Mouse (Mus musculus): ENCODE results near the gene Ampd3. TPM values are rescaled to one million over a fixed set of nuclear protein-coding genes. Genes with fewer than 3 reads are reported as not detected.
A peak's percentile ranks its signal among the peaks of the same experiment; 100 is the strongest.

The Ampd3 gene
- total RNA-seq, 2 experiments from 2014 or later: 50.7 to 57.6 TPM

- no peak for ATAC-seq (replicated peaks; ENCODE audit: low FRiP score, poor library complexity, severe bottlenecking)
Observed at GRCm38 (mm10) chr7:110794722-110795121, 26.7 kb downstream of the Ampd3 start.

GRCm38 (mm10) chr7:110796367-110797051, 28.5 kb downstream of the Ampd3 start:
- no peak for ATAC-seq (replicated peaks; ENCODE audit: low FRiP score, poor library complexity, severe bottlenecking)

- ATAC-seq (replicated peaks; ENCODE audit: low FRiP score, poor library complexity, severe bottlenecking): no peak
Observed at GRCm38 (mm10) chr7:110797722-110798409, 29.9 kb downstream of the Ampd3 start.

GRCm38 (mm10) chr7:110801028-110801427, 33.0 kb downstream of the Ampd3 start:
- ATAC-seq (replicated peaks; ENCODE audit: low FRiP score, poor library complexity, severe bottlenecking): peak; percentile 73

DNA sequence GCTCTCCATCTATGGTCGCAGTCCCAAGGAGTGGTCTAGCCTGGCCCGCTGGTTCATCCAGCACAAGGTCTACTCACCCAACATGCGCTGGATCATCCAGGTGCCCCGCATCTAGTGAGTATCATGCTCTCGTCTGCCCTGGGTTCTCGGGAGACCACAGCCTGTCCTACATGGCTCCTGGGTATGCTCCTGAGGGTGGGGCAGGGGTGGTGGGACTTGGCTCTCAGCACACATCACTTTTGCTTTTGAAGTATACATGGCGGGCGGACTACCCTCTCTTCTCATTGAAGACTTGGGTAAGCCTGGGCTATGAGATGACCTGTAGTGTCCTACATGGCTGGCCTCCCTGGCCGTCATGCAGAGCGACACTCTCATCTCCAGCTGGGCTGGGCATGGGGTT, 35.1 kb downstream of the Ampd3 start:
- ATAC-seq (replicated peaks; ENCODE audit: low FRiP score, poor library complexity, severe bottlenecking): no peak

DNA sequence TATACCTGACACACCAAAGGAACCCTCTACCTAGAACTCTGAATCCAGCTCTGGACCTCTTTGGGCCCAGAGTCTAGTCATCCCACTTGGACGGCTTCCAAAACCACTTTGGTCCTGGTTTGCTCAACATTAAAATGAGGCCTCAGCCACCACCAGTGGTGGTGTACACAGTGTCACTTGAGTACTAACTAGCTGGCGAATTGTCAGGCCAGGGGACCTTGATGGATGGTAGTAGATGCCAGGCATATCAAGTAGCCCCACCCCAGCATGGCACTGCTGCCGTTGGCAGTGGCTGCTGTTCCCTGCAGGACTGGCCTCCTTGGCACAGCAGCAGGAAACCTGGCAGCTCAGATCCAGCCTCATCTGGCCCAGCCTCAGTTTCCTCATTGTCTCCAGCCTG, 36.3 kb downstream of the Ampd3 start:
- ATAC-seq (replicated peaks; ENCODE audit: low FRiP score, poor library complexity, severe bottlenecking): no peak

DNA sequence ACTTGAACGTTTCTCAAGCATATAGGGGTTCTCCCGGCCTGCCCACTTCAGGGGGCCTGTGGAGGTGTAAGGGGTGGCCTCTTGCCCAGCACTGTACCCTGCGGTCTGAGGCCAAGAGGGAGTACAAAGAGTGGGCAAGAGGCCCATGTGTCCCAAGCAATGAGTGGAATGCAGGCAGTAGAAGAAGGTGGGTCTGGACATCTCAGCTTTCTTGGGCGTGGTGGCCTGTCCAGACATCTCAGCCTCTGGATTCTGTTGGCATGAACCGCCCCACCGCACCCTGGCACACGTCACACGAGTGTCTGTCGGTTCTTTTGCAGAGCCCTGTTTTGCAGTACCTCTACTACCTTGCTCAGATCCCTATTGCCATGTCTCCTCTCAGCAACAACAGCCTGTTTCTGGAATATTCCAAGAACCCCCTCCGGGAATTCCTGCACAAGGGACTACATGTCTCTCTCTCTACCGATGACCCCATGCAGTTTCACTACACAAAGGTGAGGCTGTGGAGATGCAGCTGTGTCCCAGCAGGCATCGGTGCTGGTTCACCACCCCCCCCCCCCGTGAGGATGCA, 39.5 kb downstream of the Ampd3 start:
- no peak for ATAC-seq (replicated peaks; ENCODE audit: low FRiP score, poor library complexity, severe bottlenecking)

GRCm38 (mm10) chr7:110808962-110809361, 41.0 kb downstream of the Ampd3 start:
- no peak for ATAC-seq (replicated peaks; ENCODE audit: low FRiP score, poor library complexity, severe bottlenecking)

GRCm38 (mm10) chr7:110809585-110810557, 41.9 kb downstream of the Ampd3 start:
- ATAC-seq (replicated peaks; ENCODE audit: low FRiP score, poor library complexity, severe bottlenecking): no peak

DNA sequence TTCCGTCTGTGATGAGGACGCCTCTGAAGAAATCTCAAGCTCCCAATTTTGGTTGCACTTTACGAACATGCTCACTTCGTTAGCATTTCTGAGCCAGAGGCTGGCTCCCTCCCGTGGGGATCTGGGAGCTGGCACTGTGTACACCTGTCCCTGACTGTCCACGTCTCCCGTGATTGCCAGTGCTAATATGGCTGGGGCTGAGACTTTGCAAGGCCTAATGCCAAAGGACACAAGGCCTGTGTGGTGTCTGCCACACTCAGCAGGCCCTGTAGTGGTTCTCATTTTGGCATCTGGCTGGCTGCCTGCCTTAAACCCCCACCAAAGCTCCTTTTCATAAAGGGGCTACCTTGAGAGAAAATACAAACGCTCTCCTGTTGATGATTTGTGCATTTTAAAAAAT, 43.0 kb downstream of the Ampd3 start:
- no peak for ATAC-seq (replicated peaks; ENCODE audit: low FRiP score, poor library complexity, severe bottlenecking)

DNA sequence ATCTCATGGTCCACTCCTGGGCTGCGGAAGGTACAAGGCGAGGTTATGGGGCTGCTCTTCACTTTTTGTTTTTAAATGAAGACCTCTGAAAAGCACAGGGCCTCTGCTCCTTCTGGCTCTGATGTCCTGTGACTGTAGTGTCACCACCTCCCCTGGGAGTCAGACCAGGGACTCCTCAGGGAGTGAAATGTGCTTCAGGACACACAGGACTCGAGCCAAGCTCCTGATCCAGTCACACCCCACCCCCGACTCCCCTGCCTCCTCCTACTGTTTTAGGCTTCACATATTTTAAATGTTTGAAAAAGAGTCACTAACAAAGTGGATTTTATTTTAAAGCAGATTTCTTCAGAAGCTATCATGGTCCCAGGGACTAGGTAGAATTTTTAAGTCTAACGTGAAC, 43.5 kb downstream of the Ampd3 start:
- no peak for ATAC-seq (replicated peaks; ENCODE audit: low FRiP score, poor library complexity, severe bottlenecking)

DNA sequence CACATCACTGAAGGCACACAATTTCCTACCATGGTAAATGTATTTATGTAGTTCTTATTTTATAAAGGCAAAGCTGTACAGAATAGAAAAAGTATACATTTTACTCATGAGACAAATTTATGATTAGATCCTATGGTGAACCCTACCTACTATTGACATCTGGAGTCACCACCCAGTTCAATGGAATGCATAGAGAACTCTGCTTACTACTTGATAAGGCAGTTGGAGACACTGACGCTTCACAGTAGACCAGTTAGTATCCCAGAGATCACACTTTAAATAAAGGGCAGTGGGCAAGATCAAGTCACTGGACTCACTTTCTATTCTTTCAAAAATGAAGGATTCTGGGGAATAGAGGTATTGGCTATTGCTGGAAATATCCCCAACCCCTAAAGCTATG, 46.0 kb downstream of the Ampd3 start:
- ATAC-seq (replicated peaks; ENCODE audit: low FRiP score, poor library complexity, severe bottlenecking): no peak

- peak; percentile 69; the same call in 1 of the 2 replicates for ATAC-seq (replicated peaks; ENCODE audit: low FRiP score, poor library complexity, severe bottlenecking)
Observed at GRCm38 (mm10) chr7:110816037-110816436, 48.0 kb downstream of the Ampd3 start.

DNA sequence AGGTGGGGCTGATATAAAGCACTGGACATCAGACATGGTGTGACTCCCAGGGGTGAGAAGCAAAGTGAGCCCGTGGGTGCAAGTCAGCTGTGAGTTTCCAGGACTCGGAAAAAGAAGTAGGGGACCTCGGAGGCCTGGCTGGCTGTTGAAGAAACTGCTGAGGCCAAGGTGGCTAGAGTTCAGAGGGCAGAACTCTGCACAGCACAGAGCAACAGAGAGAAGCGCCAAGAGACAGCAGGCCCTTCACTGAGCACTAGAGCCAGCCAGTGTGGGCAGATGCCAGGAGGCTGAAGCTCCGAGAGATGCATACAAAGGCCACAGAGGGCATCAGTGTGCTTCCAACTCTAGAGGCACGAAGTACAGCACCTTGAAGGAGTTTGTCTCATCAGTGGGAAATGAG, 50.2 kb downstream of the Ampd3 start:
- ATAC-seq (replicated peaks; ENCODE audit: low FRiP score, poor library complexity, severe bottlenecking): peak; percentile 47; the same call in 1 of the 2 replicates

GRCm38 (mm10) chr7:110818787-110819350, 50.9 kb downstream of the Ampd3 start:
- ATAC-seq (replicated peaks; ENCODE audit: low FRiP score, poor library complexity, severe bottlenecking): peak; percentile 56; the same call in 1 of the 2 replicates

DNA sequence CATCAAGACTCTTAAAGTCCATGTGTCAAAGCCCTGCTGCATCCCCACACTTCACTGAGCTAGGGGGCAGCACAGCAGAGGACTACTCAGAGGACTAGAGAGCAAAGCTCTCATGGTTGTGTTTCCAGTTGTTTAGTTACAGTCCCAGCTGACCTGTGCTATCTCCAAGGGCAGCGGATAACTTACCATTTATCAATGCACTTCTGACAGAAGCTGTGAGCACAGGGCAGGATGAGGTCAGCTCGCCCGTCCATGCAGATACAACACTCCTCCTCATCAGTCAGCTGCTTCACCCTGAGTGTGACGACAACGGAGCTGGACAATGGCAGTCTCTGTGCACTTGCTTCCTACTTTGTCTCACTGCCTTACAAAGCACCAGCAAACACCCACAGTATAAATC, 53.1 kb downstream of the Ampd3 start:
- no peak for ATAC-seq (replicated peaks; ENCODE audit: low FRiP score, poor library complexity, severe bottlenecking)

DNA sequence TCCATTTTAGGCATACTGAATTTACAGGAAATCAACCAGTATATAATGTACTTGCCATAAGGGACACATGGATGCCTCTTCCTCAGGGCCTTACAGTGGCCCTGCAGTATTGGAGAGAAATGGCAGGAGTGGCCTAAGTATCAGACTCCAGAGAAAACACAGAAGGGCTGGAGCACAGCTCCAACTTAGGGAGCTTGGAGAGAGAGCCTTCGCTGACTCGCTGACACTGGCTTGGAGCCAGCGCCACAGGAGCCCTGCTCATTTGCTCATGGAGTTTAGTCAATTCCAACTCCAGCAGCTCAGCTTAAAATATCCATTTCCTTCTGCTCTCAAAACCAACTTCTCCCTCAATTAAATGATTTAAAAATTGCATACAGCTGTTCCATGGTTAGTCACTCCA, 53.6 kb downstream of the Ampd3 start:
- ATAC-seq (replicated peaks; ENCODE audit: low FRiP score, poor library complexity, severe bottlenecking): no peak

GRCm38 (mm10) chr7:110822055-110822454, 54.0 kb downstream of the Ampd3 start:
- ATAC-seq (replicated peaks; ENCODE audit: low FRiP score, poor library complexity, severe bottlenecking): no peak

GRCm38 (mm10) chr7:110823076-110823475, 55.1 kb downstream of the Ampd3 start:
- ATAC-seq (replicated peaks; ENCODE audit: low FRiP score, poor library complexity, severe bottlenecking): no peak

DNA sequence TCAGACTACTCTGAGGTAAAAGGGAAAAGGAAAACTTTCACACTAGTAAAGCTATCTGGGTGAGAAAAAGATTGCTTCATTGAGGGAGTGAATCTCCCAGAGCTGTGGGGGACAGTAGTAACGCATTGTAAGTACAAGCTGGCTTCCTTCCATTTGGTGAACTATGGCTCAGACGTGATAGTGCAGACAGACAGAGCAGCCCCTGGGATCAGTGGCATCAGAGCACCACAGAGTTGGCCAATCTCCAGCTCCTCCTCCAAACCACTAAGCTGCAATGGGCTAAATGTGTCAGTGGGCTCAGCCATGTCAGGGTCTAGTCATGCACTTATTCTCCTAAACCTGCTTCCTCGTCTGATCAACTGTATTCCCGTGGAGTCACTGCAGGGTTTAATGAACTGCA, 55.6 kb downstream of the Ampd3 start:
- ATAC-seq (replicated peaks; ENCODE audit: low FRiP score, poor library complexity, severe bottlenecking): 0 out of 2 replicates have a peak, but pooled peaks have one; percentile 22
